Mouse (Mus musculus) lung, postnatal 0 days (tissue): ENCODE measurements around the gene Dnaaf1. TPM values are rescaled to one million over a fixed set of nuclear protein-coding genes. Genes with fewer than 3 reads are reported as not detected.

ENCODE experiments used
- ATAC-seq: fragments of 200-750 bp; cut with Nextera tagmentation; 2 replicates; pipeline ENCODE4 v1.8.0; 2017; ENCODE audit warnings: moderate library complexity
- DNase-seq: peaks from one replicate; pipeline ENCODE4 v3.0.0-alpha.2; 2016; ENCODE audit warnings: low spot score
- H3K27ac ChIP-seq: fragments of 300-500 bp; sonication (generic); 2 replicates; pipeline ENCODE4 v1.5.1; 2014; ENCODE audit warnings: antibody characterized with exemption, mild to moderate bottlenecking, low read length, mixed read lengths
- H3K27me3 ChIP-seq: fragments of 300-500 bp; sonication (generic); replicated peaks from 2 replicates; pipeline ENCODE4 v1.6.1; 2014; ENCODE audit warnings: low read length, mixed read lengths; ENCODE audit not compliant: insufficient read depth
- H3K36me3 ChIP-seq: fragments of 300-500 bp; sonication (generic); 2 replicates; pipeline ENCODE4 v1.6.1; 2014; ENCODE audit warnings: low read length, mixed read lengths; ENCODE audit not compliant: insufficient read depth
- H3K4me1 ChIP-seq: fragments of 300-500 bp; sonication (generic); 2 replicates; pipeline ENCODE4 v1.6.1; 2014; ENCODE audit warnings: antibody characterized with exemption, low read depth, low read length, mixed read lengths; ENCODE audit not compliant: insufficient read depth
- H3K4me2 ChIP-seq: fragments of 300-500 bp; sonication (generic); replicated peaks from 2 replicates; pipeline ENCODE4 v1.6.1; 2014; ENCODE audit warnings: low read depth, mild to moderate bottlenecking, low read length, moderate library complexity, mixed read lengths
- H3K4me3 ChIP-seq: fragments of 300-500 bp; sonication (generic); 2 replicates; pipeline ENCODE4 v1.5.1; 2014; ENCODE audit warnings: low read depth, low read length
- H3K9ac ChIP-seq: fragments of 300-500 bp; sonication (generic); replicated peaks from 2 replicates; pipeline ENCODE4 v1.6.1; 2014; ENCODE audit warnings: low read depth, mild to moderate bottlenecking
- H3K9me3 ChIP-seq: fragments of 300-500 bp; sonication (generic); 2 replicates; pipeline ENCODE4 v1.6.1; 2016; ENCODE audit warnings: low read length, mixed read lengths
- CTCF ChIP-seq: IDR thresholded peaks from 2 replicates; pipeline ENCODE4 v1.5.1; 2016; ENCODE audit warnings: antibody characterized with exemption, mild to moderate bottlenecking
- EP300 ChIP-seq: IDR thresholded peaks from 2 replicates; pipeline ENCODE4 v1.6.1; 2016; ENCODE audit warnings: antibody characterized with exemption, mild to moderate bottlenecking, control low read depth
- WGBS: fragments of 180-500 bp; shearing (Covaris S2); extraction: QIAGEN DNeasy Blood & Tissue Kit; methylation state at CpG from one replicate; pipeline ENCODE4 v1.1.7; 2014; 5-methylcytosine and 5-hydroxymethylcytosine counted together
- polyA plus RNA-seq: library from polyadenylated mRNA; unstranded; fragments of >200 nt; fragmentation: Nextera tagmentation; extraction: Ambion mirVana; gene quantifications from 2 replicates; pipeline ENCODE4 v1.2.1, GENCODE M21; 2015

The Dnaaf1 gene
- polyA plus RNA-seq, 1 experiment from 2014 or later = 2.9 TPM

DNA sequence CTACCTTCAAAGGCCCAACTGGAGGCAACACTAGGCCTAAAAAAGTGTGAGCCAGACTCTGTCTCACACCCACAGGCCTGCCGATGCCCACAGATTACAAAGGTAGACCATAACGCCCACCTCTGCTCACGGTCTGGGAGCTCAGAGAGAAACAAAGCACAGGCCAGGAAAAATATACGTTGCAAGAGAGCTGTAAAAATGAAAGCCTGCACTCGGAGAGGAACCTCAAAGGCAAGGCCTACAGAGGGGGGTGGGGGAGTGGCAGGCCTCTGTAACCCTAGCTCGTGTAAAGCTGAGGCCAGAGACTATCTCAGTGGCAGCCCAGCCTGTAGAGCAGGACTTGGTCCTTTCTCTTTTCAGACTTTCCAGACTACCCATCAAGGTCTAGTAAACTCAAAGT is 29.9 kb upstream of the Dnaaf1 start:
- Histone ChIP-seq H3K27me3 (no peaks in the 10 kb centered on the region), H3K36me3 (peaks cover 29% of the 10 kb centered on the region; the same call in 1 of the 2 replicates), H3K9ac (no peak overlapping the region), H3K4me1 (no peaks in the 10 kb centered on the region), H3K4me2 (no peak overlapping the region), H3K27ac (no peak overlapping the region), H3K9me3 (no peaks in the 10 kb centered on the region), H3K4me3 (no peak overlapping the region)
- no peak for DNase-seq
- TF ChIP-seq EP300 (no peak), CTCF (no peak)
- 74% methylated on average over 6 of the region's 6 CpGs for WGBS
- ATAC-seq = no peak

DNA sequence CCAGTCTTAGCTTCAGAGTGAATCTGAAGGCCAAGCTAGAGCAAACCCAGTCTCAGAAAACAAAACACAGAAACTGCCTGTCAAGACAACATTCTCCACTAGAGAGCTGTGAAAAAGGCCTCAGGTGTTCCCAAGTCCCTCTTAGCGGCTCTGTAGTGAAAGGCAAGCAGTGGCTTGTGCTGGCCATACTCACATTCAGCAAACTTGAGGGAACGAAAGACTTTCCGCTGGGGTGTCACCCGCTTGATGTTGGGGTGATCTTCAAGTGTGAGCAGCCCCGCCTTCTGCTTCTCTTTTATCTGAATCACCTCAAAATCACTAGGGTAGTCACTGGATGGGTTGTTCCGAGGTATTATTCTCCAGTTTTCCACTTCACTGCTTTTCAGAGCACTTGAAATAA is 29.2 kb upstream of the Dnaaf1 start:
- ATAC-seq (no peak), DNase-seq (no peak)
- H3K36me3 ChIP-seq = peaks cover 22% of the 10 kb centered on the region; the same call in 1 of the 2 replicates
- H3K27ac ChIP-seq = no peak overlapping the region
- no peaks in the 10 kb centered on the region for H3K9me3 ChIP-seq
- H3K27me3 ChIP-seq = no peaks in the 10 kb centered on the region
- H3K4me1 ChIP-seq = peaks cover 3% of the 10 kb centered on the region; the same call in 1 of the 2 replicates
- no peak overlapping the region for H3K4me3 ChIP-seq
- H3K9ac ChIP-seq = no peak overlapping the region
- H3K4me2 ChIP-seq = no peak overlapping the region
- 88% methylated on average over 6 of the region's 6 CpGs for WGBS
- TF ChIP-seq CTCF (no peak), EP300 (no peak)

DNA sequence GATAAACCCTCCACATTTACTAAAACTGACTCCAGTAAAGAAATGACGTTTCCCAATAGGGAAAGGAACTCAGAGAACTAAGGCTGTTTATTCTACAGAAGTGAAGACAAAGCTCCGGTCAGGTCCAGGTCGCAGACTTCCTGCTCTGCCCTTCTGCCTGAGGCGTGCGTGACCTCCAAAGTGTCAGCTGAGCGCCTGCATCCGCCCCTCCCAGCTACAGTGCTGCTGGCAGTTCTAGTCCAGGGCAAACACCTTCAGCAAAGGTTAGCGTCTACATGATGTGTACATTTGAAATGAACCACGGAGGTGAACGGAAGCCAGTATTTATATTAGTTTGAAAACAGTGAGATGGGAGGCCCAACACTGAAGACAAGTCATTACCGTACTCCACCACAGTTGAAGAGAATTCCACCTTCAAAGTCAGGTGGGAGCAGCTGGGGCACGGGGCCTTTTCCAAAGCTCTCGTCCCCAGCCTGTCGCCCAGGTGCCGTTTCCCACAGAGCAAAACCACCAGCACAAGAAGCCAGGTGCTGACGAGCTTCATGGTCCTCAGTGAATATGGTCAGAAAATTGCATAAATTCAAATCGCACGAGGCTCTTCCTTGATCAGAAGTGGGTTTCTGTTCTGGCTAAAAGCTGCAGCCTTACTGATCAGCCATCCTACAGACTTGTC is 27.9 kb upstream of the Dnaaf1 start:
- 57% methylated on average over 18 of the region's 18 CpGs for WGBS
- Histone ChIP-seq H3K4me2 (no peak overlapping the region), H3K27ac (no peak overlapping the region), H3K4me3 (no peak overlapping the region), H3K27me3 (no peaks in the 10 kb centered on the region), H3K9me3 (no peaks in the 10 kb centered on the region), H3K4me1 (peaks cover 3% of the 10 kb centered on the region; the same call in 1 of the 2 replicates), H3K9ac (no peak overlapping the region), H3K36me3 (peaks cover 16% of the 10 kb centered on the region; the same call in 1 of the 2 replicates)
- TF ChIP-seq EP300 = peak; percentile 36; the same call in 1 of the 2 replicates
- TF ChIP-seq CTCF = no peak
- ATAC-seq (peak; percentile 55; the same call in 1 of the 2 replicates), DNase-seq (peak; percentile 41)

DNA sequence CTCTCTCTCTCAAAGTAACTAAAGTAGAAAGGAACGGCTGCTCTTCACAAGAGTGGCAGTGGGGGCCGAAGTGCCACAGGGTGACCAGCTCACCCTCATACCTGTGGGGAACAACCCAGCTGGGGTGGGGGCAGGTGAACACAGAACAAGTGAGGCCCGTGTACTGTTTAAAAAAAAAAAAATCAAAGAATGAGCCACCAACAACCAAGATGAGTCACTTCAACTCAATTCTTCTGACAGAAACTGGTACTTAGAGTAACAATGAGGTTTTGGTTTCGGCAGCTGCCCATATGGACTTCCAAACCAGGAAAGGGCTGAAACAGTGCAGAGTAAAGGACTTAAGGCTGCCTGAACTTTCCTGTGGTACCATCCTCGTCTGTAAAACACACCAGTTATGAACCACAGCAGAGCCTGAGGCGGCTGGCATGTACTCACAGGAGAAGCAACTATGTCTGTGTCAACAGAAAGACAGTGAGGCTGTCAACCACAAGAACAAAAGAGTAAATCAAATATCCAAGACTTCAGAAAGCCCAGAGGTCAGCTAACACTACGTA is 26.4 kb upstream of the Dnaaf1 start:
- Histone ChIP-seq H3K9ac (no peak overlapping the region), H3K9me3 (no peaks in the 10 kb centered on the region), H3K36me3 (0 out of 2 replicates have a peak, but pooled peaks cover 16% of the 10 kb centered on the region), H3K4me1 (peaks cover 10% of the 10 kb centered on the region; the same call in 1 of the 2 replicates), H3K27me3 (no peaks in the 10 kb centered on the region), H3K4me2 (no peak overlapping the region), H3K4me3 (no peak overlapping the region), H3K27ac (no peak overlapping the region)
- TF ChIP-seq CTCF (no peak), EP300 (no peak)
- no peak for DNase-seq
- 53% methylated on average over 7 of the region's 7 CpGs for WGBS
- no peak for ATAC-seq

DNA sequence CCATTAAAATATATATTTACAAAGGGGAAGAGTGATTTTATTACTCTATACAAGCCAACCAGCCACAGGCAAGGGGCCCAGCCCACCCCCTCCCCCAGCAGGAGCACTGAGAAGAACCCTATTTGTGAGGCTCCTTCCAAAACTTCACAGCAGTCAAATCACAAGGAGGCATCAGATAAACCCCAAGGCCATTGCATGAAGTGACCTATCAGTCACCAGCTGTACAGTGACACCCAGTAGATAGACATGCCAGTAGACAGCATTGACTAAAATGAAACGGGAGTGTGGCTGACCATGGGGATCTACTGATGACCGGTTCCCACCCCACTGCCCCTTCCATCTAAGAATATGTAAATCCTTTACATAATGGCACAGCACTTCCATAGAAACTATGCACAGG is 22.1 kb upstream of the Dnaaf1 start:
- no peak overlapping the region for H3K9ac ChIP-seq
- DNase-seq (no peak), ATAC-seq (no peak)
- no peaks in the 10 kb centered on the region for H3K36me3 ChIP-seq
- H3K9me3 ChIP-seq = no peaks in the 10 kb centered on the region
- TF ChIP-seq CTCF (no peak), EP300 (no peak)
- no peak overlapping the region for H3K4me2 ChIP-seq
- no peak overlapping the region for H3K27ac ChIP-seq
- no peaks in the 10 kb centered on the region for H3K27me3 ChIP-seq
- H3K4me3 ChIP-seq = no peak overlapping the region
- WGBS = 66% methylated on average over 2 of the region's 2 CpGs
- peaks cover 20% of the 10 kb centered on the region; the same call in 1 of the 2 replicates for H3K4me1 ChIP-seq

DNA sequence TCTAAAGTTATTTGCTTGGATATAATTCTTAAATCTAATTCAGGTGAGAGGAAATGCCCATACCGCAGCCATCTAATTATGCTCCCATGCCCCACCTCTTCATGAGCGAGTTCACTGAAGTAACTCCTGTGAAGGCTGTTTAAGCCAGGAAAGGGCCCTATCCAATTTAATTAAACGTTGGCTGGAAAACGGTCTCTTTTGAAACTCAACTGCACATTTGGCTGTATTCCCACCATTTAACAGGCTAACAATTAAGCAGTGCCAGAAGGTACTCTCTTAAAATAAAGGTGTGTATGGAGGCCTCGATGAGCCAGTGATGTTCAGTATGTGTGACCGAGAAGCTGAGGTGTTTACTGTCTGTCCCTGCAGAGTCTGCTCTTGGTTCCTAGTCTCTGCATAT is 19.2 kb upstream of the Dnaaf1 start:
- 63% methylated on average over 6 of the region's 6 CpGs for WGBS
- no peak for ATAC-seq
- DNase-seq = no peak
- no peak overlapping the region for H3K4me2 ChIP-seq
- peaks cover 17% of the 10 kb centered on the region; the same call in 1 of the 2 replicates for H3K4me1 ChIP-seq
- H3K27ac ChIP-seq = no peak overlapping the region
- no peaks in the 10 kb centered on the region for H3K36me3 ChIP-seq
- H3K9ac ChIP-seq = no peak overlapping the region
- no peak for TF ChIP-seq EP300
- no peak for TF ChIP-seq CTCF
- H3K27me3 ChIP-seq = no peaks in the 10 kb centered on the region
- H3K9me3 ChIP-seq = no peaks in the 10 kb centered on the region
- H3K4me3 ChIP-seq = no peak overlapping the region
